Mouse (Mus musculus): ENCODE results near the gene Pde7b. TPM values are rescaled to one million over a fixed set of nuclear protein-coding genes. Genes with fewer than 3 reads are reported as not detected.

The Pde7b gene
- 1.5 to 4.4 TPM (median 3.1 TPM) in 4 replicates for total RNA-seq (2023)

GRCm38 (mm10) chr10:20724906-20725305 is at the start of gene Pde7b:
TSS of gene Pde7b (minus strand) at chr10:20725078.

Other genes with a start within 250 kb of the Pde7b start
- gene Ahi1, start 227.5 kb upstream of the Pde7b start, total RNA-seq (2023) = 18.1 to 22.1 TPM (median 20.5 TPM) in 4 replicates